Mouse (Mus musculus): Measurements from ENCODE around the gene Trpm3.

The Trpm3 gene

DNA sequence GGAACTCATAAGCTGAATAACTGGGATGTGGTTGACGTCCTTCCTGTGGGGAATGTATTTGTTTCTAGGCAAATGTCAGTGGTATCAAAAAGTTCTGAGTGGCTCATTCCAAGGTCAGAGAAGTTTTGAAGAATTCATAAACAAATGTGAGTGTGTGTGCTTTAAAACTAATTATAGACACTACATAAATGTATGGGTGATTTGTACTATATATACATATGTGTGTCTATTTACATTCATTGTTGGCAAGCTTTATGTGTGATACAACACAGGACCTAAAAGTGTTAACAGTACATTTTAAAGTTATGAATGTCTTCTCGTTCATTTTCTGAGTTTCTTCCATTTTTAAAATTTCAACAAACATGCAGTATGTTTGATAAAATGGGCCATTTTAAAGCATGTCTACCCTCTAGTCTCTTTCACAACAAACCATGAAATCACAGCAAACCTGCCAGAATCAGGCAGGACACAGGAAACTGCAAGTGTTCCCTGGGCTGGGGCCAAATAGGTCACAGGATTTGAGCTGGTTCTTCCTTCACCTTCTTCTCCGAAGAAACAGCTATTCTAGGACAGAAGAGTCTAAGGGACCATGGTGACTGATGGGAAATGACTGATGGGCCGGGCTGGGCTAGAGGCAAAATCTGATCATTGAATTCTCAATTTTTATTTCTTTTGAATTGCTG is 334.3 kb downstream of the Trpm3 start:
- DNase-seq (ENCODE audit: low read depth in 2 of 2, low spot score in 2 of 2) = no peak

DNA sequence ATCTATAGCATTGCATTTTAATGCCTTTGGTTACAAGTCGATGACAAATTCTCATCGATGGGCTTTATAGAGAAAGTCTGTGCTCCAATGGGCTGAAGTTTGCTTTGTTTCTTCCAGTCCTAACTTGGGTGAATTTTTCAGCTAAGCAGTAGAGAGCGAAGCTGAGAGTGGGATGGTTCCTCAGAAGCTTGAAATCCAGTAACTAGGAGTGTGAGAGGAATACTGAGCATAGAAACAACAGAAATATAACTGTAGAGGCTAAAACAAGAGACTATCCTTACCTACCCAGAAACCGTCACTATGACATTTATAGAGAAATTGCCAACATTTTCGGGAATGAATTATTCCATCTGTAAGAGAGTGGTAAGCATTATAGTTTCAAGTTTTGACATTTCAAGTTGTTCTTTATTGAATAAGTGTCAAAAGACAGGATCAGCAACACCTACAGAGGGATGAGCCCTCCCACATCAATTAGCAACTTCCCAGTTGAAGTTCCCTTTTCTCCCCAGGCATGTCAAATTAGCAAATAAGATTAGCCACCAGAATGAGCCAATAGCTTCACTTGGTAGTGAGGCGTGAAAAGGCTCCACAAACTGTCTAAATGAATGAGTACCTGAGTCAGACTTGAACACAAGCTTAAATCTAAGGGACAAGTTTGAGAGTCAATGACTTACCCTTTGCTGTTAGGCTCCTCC is 339.6 kb downstream of the Trpm3 start:
- DNase-seq (ENCODE audit: low read depth in 2 of 2, low spot score in 2 of 2) = no peak

DNA sequence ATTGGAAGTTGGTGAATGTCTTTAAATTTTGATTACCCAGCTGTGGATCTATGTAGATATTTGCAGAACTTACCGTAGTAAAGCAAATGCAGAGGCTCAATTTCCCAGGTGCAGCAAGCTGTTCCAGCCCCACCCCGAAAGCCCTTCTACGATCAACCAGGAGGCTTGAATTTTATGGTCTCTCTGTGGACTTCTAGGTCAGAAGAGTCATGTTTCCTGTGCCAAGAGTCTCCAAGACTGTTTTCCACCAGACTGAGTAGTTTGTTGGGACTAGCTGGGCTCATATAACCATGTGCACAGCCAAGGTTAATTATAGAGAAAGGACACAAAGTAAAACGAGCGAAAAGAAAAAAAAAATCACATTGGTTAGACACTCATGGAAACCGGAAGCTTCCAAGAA is 364.6 kb downstream of the Trpm3 start:
- no peak for DNase-seq (ENCODE audit: low read depth in 2 of 2, low spot score in 2 of 2)

DNA sequence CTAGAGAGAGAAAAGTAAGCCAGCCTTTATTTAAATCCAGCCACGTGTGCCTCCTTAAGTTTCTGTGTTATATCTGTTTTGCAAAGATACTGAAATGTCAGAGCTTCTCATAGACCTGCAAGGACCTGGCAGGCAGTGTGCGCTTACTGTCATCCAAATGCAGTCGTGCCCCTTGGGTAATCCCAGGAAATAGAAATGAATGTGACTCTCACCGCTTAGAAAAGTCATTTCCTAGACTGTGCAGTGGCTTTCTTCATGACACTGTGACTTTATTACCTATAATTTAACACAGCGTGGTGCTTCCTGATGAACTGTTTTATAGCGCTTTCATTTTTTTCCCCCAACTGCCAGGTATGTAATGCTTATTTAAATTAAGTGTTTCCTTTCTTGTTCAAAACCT is 379.7 kb downstream of the Trpm3 start:
- DNase-seq (ENCODE audit: low read depth in 2 of 2, low spot score in 2 of 2) = no peak

DNA sequence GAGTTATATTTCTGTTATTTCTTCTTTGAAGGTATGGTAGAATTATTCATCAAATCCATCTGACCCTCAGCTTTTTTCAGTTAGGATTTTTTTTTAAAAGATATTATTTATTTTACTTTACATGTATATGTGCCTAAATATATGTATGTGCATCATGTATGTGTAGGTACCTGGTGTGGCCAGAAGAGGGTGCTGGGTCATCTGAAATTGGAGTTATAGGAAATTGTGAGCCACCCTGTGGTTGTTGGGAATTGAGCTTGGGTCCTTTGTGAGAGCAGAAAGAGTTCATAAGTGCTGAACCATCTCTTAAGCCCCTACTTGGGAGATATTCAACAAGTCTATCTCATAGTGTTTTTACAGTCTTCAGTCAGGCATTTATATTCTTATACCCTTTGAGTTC is 389.1 kb downstream of the Trpm3 start:
- DNase-seq (ENCODE audit: low read depth in 2 of 2, low spot score in 2 of 2) = no peak

DNA sequence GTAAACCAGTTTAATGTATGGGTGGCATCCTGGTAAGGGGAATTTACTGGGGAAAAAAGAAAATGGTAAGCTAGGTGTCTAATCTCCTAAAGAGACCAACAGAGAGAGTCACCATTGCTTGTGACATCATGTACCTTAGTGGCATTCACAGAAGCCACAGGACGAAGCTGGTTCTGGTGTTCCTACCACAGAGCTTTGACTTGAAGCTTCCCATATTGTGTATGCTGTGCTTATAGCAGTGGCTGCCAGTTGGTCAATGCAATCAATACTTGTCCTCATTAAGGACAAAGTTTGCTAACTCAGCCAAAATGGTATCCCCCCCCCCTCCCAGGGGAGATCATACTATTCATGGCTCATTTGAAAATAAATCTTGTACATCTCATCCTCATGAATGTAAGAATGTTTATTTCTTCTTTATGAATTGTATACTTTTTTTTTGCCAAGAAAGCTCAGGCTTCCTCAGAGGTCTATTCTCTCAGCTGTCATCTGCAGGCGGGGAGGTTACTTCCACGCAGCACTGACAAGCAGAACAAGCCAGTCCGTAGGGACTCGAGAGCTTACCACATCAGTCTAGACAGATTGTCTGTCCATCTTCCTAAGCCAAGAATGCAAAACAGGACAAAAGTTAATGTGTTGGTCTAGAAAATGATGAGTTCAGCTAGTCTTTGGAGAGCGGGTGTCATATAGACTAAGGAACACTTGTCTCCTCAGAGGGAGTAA is 404.3 kb downstream of the Trpm3 start:
- no peak for DNase-seq (ENCODE audit: low read depth in 2 of 2, low spot score in 2 of 2)

DNA sequence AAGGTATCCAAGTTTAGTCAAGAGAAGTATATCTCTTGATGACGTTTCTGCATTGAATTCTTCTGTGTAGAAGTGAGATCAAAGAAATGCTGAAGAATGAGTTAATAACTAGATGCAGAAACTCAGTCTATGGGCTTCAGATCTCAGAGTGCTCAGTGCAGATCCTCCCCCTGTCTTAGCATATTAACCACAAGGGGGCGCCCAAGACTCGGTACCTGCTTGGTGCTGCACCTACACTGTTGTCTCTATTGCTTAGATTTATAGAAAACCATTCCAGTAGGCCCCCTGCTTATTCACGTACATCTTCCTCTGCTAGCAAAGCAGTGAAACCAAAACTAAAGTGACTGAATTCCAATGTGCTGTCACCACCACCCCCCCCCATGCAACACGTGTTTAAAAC is 413.3 kb downstream of the Trpm3 start:
- DNase-seq (ENCODE audit: low read depth in 2 of 2, low spot score in 2 of 2) = no peak

DNA sequence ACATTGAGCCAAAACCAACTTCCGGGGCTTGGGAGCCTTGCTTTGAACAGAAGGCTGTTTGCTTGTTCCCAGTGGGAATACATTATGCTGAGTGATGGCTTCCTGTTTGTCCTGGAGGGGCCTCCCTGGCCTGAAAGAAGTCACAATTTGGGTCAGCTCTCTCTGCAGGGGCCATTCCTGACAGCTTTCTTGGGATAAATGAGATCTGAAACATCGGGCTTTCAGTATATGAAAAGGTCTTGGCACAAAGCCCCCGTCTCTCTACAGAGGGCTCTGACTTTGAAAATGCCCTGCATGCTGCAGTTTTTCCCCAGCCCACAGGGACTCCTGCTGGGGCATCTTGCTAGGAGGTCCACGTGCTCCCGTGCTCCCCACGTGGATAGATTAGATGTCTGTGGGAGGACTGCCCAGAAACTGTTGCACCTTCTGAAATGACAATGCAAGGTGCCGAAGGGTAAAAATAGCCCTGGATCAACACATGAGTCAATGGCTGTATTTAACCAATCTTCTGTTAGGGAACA is 415.6 kb downstream of the Trpm3 start:
- DNase-seq (ENCODE audit: low read depth in 2 of 2, low spot score in 2 of 2) = no peak

DNA sequence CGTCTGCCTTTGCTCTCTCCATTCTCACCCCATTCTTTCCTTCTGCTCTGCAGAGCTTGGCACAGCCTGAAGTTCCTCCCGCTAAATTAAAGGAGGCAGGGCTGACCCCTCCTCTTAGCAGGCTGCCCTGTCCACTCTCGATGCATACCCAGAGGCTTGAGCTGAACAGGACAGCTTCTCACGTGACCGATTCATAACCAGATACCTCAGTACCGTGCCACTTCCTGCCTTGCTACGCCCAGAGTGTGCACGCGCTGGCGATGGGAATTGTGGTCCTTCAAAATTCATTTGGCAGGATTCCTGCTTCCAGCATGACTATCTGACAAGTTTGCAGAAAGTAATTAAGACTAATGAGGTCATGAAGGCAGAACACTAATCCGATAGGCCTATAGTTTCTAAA is 433.6 kb downstream of the Trpm3 start:
- no peak for DNase-seq (ENCODE audit: low read depth in 2 of 2, low spot score in 2 of 2)

DNA sequence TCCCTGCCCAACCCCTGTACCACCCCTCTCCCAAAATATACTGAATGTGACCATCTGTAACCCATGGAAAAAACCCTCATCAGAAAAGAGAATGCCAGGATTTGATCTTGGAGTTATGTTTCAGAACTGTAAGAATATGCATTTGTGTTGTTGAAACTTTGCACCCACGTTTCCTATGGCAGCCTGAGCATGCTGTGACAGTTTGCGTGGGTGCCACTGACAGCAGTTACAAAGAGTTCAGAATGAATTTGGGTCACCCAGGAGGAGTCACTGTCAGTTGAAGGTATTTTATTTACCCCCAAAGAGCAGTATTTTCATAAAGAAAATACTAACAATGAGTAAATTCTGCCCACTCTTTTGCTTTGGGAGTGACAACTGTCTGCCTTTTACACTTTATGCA is 434.0 kb downstream of the Trpm3 start:
- no peak for DNase-seq (ENCODE audit: low read depth in 2 of 2, low spot score in 2 of 2)

DNA sequence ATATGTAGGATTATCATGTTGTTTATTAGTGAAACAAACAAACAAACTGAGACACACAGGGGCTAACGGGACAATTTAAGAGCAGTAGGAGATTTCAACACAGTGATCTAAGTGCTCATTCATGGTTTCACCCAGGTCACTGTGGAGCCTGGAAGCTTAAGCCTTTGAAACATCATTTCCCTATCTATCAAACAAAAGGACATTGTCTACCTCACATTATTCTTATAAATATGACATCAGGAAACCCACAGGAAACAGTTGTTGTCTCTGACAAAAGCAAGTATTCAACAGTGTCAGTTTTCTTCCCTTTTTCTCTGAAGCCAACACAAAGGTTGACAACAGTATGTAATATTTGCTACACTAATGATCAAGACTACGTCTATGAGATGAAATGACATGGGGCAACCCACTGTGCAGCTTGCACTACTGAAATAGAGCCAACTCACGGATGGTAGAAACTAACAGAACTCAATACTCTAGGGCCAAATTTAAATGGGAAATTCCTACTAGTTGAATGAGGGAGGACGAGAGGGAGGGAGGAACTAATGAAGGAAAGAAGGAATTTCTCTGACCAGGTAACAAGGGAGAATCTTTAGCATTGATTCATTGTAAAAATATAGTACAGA is 443.4 kb downstream of the Trpm3 start:
- no peak for DNase-seq (ENCODE audit: low read depth in 2 of 2, low spot score in 2 of 2)

DNA sequence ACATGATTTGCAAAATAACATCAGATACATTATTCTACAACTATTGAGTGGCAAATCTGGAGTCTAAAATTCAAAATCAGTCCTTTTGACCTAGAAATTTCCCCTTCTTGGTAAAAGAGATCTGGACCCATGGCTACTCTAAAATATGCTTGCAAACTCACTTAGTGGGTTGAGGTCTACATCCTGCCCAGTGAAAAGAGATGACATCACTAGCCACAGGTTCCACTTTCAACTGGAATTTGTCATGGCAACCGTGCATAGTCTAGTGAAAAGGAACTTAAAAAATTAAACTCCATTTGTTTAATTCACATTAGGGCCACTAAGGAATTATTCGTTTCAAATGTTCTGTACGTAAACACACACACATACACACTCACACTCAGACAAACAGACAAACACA is 455.6 kb downstream of the Trpm3 start:
- DNase-seq (ENCODE audit: low read depth in 2 of 2, low spot score in 2 of 2) = no peak

DNA sequence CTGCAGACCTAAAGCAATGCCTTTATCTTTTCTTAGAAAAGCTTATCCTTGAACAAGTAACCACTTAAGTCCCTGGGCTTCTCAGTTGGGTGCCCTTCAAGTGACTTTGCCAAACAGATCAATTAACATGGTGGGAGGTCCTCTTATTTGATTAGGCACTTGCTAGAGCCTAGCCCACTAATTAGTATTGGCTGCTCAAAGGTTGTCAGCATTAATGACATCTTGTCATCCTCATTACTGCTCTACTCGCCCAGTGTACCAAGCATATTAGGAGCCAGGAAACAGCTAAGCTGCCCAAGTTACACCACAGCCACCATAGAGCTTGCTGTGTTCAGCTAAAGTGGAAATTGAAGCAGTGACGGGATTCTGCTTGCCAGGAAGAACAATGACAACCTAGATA is 456.4 kb downstream of the Trpm3 start:
- no peak for DNase-seq (ENCODE audit: low read depth in 2 of 2, low spot score in 2 of 2)

DNA sequence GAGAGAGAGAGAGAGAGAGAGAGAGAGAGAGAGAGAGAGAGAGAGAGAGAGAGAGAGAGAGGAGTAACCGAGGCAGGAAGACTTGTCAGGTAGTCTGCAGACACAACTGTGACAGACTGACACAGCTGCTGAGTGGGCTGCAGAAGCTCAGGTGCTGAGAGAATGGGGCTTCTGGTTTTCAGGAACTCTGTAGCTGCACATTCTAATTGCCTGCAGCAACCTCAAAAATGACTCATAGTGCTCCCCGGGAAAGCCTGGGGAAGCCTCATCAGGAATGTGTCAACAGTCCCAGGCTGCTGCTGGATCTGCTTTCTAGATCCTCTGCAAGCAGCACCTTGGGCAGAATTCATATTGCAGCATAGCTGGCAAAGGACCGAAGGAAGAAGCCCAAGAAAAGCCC is 457.9 kb downstream of the Trpm3 start:
- DNase-seq (ENCODE audit: low read depth in 2 of 2, low spot score in 2 of 2) = no peak

DNA sequence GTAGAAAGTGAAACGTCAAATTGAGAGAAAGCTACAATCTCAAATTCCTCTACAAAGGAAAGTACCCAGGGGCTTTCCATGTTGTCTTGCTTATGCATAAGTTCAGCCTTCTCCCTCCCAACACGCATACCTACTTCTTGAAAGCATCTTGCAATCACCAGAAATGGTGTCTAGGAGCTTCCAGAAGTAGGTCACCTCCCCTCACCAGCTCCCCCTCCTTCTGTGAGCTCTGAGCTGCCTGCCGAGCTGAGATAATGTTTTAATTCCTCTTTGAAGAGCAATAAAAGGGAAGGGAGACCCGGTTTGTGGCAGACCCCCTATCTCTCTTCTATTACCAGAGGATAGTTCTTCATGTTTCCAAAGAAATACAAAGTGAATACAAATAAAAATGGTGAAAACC is 465.5 kb downstream of the Trpm3 start:
- DNase-seq (ENCODE audit: low read depth in 2 of 2, low spot score in 2 of 2) = no peak

DNA sequence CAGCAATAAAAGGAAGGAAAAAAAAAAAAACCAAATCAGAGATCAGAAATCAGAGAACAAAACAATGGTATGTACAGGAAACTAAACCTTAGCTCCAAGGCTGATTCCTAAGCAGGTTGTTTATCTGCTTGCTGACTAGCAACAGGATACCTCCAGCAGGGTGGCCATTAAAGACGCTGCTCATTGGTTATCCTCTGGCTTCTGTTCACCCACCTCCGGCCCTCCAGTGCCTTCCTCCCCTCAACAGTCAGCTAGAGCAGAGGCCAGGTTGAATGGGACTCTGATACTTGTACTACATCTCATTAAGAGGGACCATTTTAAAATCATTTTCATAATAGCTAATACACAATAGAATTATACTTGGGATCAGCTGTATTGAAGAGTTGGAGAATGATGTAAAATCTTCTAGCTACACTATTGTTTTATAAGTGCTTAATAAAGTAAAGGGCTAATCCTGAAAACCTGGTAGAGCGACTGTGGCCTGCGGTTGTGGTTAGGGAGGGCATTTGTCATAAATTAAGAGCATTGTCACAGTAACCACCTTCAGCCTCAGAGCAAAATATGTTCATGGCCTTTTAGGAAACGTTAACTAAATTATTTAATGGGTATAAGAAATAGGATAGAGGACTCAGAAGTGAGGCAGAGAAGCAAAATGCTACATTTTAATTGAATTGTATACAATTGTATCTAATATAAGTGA is 469.3 kb downstream of the Trpm3 start:
- DNase-seq (ENCODE audit: low read depth in 2 of 2, low spot score in 2 of 2) = no peak

DNA sequence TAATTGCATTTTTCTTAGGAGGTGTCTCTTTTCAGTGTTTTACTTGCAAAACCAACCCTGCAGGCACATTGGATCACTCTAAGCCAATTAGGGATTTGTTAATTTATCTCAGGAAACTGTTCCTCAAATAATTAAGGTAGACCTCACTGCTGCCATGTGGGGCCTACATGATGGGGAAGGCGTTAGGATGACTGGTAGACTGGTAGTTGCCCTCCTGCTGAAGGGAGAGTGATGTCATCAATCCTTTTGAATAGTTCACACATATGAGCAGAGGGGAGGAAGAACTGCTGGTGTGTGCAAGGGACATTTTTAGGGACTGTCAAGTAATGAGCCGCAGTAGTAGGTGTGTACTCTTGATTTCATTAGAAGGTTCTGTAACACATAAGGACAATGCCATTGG is 472.8 kb downstream of the Trpm3 start:
- DNase-seq (ENCODE audit: low read depth in 2 of 2, low spot score in 2 of 2) = no peak

DNA sequence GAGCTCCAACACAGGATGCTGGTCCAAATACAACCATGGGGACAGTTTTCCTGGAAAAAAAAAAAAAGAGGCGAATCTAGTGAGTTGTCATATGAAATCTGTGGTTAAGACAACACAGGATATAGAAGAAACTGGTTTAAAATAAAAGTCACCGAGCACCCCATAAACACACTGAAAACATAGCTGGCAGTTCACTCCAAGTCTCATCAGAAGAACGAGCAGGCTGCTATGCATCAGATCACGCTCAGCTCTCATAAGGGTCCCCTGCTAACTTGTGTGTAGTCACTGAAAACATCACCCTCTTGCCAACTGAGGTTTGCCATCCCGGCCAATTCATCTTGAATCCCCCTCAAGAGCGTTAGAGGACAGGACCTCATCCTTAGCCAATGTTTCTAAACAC is 476.5 kb downstream of the Trpm3 start:
- DNase-seq (ENCODE audit: low read depth in 2 of 2, low spot score in 2 of 2) = no peak

DNA sequence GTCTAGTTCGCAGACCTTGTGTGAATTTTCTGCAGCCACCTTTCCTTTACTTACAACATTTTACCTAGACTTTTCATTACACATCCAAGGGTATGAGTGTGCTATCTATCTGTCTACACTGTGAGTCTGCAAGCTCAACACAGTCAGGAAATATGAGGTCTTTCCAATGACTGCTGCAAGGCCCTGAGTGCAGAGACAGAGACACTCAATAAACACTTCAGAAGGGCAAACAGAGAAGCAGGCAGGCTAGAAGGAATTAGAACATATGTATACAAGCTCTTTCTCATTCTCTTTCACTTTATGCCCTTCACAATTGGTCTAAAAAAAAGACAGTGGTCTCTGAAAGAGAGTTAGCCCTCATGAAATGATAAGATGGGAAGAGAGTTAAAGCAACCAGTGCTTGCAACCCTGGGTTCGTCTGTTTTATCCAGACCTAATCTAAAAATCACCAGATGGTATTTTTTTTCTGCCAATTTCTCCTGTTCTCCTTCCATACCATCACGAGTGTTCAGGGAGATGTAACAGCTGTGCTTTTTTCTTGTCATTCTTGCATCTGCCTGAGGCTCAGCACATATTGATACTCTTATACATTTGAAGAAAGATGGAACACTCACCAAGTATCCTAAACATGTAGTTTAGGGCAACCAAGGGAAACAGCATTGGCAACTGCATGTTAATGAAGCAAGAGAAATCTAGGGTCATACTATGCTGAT is 486.1 kb downstream of the Trpm3 start:
- DNase-seq (ENCODE audit: low read depth in 2 of 2, low spot score in 2 of 2) = no peak

DNA sequence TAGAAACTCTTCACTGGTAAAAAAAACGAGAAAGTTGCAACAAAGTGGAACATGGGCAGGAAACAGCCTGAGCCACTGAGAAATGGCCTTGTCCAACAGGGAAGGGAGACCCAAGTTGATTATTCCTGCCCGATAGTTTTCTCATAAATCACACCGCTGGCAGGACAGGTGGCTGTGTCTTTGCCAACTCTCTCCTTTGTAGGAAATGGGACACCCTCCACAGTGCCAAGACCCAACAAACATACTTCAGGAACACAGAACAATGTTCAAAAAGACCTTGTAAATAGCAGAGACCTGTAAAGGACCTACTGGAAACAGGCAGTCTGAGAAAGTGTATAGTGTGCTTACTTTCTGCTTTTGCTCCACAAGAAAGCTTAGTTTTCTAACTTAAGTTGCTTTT is 490.0 kb downstream of the Trpm3 start:
- no peak for DNase-seq (ENCODE audit: low read depth in 2 of 2, low spot score in 2 of 2)

DNA sequence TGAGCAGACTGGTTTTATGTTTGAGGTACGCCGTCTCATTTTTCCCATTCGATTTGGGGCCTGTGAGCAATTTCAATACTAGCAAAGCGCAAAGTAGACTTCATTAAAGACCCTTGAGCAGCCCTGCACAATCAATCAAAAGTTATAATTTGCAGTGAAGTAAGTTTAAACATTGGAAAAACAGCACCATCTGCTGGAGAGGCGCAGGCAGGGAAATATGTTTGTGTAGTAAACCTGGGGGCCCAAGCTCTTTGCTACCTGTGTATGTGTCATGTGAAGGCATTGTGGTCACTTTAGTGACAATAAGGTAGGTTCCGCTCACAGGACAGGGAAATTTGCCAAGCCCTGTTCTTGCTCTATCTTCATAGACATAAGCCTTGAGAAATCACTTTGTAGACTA is 492.5 kb downstream of the Trpm3 start:
- no peak for DNase-seq (ENCODE audit: low read depth in 2 of 2, low spot score in 2 of 2)

All from CD8-positive naive resting alpha-beta T cell, adult 2 months (primary cell).